Mouse (Mus musculus) CH12.LX (cell line): Measurements from ENCODE around the gene Atp8b4. TPM values are rescaled to one million over a fixed set of nuclear protein-coding genes. Genes with fewer than 3 reads are reported as not detected.

Source experiments
- DNase-seq: peaks from one replicate; pipeline ENCODE4 v3.0.0-alpha.2; 2013; ENCODE audit errors: extremely low read depth
- H3K27ac ChIP-seq: 2 replicates; pipeline ENCODE4 v1.5.1; 2012; ENCODE audit warnings: low read depth, mild to moderate bottlenecking, control low read depth, moderate library complexity; ENCODE audit not compliant: insufficient read depth
- H3K27me3 ChIP-seq: replicated peaks from 2 replicates; pipeline ENCODE3; 2012; ENCODE audit warnings: inconsistent platforms
- H3K36me3 ChIP-seq, 2 experiments: replicated peaks in 1 of 2; 2 replicates each; pipeline versions ENCODE3 to v1.6.1; 2012; ENCODE audit warnings: inconsistent platforms in 1 of 2, low read length in 1 of 2, mild to moderate bottlenecking in 1 of 2, mixed read lengths in 1 of 2, moderate library complexity in 1 of 2; ENCODE audit not compliant: control insufficient read depth in 1 of 2, insufficient read depth in 1 of 2
- H3K4me1 ChIP-seq, 2 experiments: 2 replicates each; pipeline ENCODE4 v1.6.1; 2012; ENCODE audit warnings: inconsistent platforms in 1 of 2, moderate library complexity in 1 of 2; ENCODE audit not compliant: insufficient read depth in 2 of 2, control insufficient read depth in 1 of 2
- H3K4me2 ChIP-seq: 2 replicates; pipeline ENCODE4 v1.6.1; 2012; ENCODE audit warnings: low read depth, mild to moderate bottlenecking, control low read depth; ENCODE audit not compliant: poor library complexity, insufficient read depth, severe bottlenecking
- H3K4me3 ChIP-seq, 3 experiments: fragments of 150-350 bp in 1 of 3; sonication (generic) in 1 of 3; replicated peaks in 1 of 3; 2 replicates each; pipeline versions ENCODE3 to v1.5.1; 2011 to 2012; ENCODE audit warnings: low read depth in 2 of 3, low read length in 2 of 3, mild to moderate bottlenecking in 2 of 3, moderate library complexity in 2 of 3, control low read depth in 1 of 3, improper control_type of control experiment in 1 of 3, inconsistent platforms in 1 of 3, mixed read lengths in 1 of 3; ENCODE audit not compliant: poor library complexity in 1 of 3
- H3K79me2 ChIP-seq: replicated peaks from 2 replicates; pipeline ENCODE4 v1.6.1; 2012; ENCODE audit warnings: mild to moderate bottlenecking, moderate library complexity; ENCODE audit not compliant: control insufficient read depth, poor library complexity, insufficient read depth, severe bottlenecking; ENCODE audit errors: extremely low read depth
- H3K9ac ChIP-seq: 2 replicates; pipeline ENCODE4 v1.6.1; 2012; ENCODE audit warnings: low read depth, mild to moderate bottlenecking, control low read depth, moderate library complexity; ENCODE audit not compliant: insufficient read depth
- H3K9me3 ChIP-seq: replicated peaks from 2 replicates; pipeline ENCODE3; 2012; ENCODE audit warnings: low read length, inconsistent platforms, mixed read lengths
- BHLHE40 ChIP-seq: IDR thresholded peaks from 2 replicates; pipeline ENCODE4 v1.6.1; 2011; ENCODE audit warnings: mild to moderate bottlenecking, low read depth, low read length, improper control_type of control experiment
- CHD2 ChIP-seq: IDR thresholded peaks from 2 replicates; pipeline ENCODE4 v1.6.1; 2011; ENCODE audit warnings: low read length, improper control_type of control experiment
- CTCF ChIP-seq, 2 experiments: IDR thresholded peaks in 1 of 2; conservative IDR thresholded peaks in 1 of 2; 2 replicates each; pipeline ENCODE4 v1.5.1; 2011 to 2012; ENCODE audit warnings: low read depth in 2 of 2, low read length in 2 of 2, improper control_type of control experiment in 1 of 2, inconsistent platforms in 1 of 2, mild to moderate bottlenecking in 1 of 2, moderate library complexity in 1 of 2
- EP300 ChIP-seq: IDR thresholded peaks from 2 replicates; pipeline ENCODE4 v1.6.1; 2011; ENCODE audit warnings: low read length, improper control_type of control experiment
- ETS1 ChIP-seq: conservative IDR thresholded peaks from 2 replicates; pipeline ENCODE4 v1.6.1; 2012; ENCODE audit warnings: low read depth, mild to moderate bottlenecking, inconsistent platforms, low read length, improper control_type of control experiment, moderate library complexity
- GABPA ChIP-seq: IDR thresholded peaks from 2 replicates; pipeline ENCODE4 v1.6.1; 2012; ENCODE audit warnings: low read depth, low read length, improper control_type of control experiment, inconsistent platforms; ENCODE audit not compliant: insufficient replicate concordance
- HCFC1 ChIP-seq: IDR thresholded peaks from 2 replicates; pipeline ENCODE4 v1.6.1; 2012; ENCODE audit warnings: low read depth, mild to moderate bottlenecking, inconsistent platforms, low read length, improper control_type of control experiment
- JUND ChIP-seq: conservative IDR thresholded peaks from 2 replicates; pipeline ENCODE4 v1.6.1; 2011; ENCODE audit warnings: low read depth, low read length, improper control_type of control experiment
- KAT2A ChIP-seq: IDR thresholded peaks from 2 replicates; pipeline ENCODE4 v1.6.1; 2012; ENCODE audit warnings: low read length, improper control_type of control experiment, inconsistent platforms; ENCODE audit not compliant: insufficient replicate concordance
- MAX ChIP-seq: IDR thresholded peaks from 2 replicates; pipeline ENCODE4 v1.6.1; 2011; ENCODE audit warnings: low read length, improper control_type of control experiment
- MAZ ChIP-seq: IDR thresholded peaks from 2 replicates; pipeline ENCODE4 v1.6.1; 2012; ENCODE audit warnings: low read depth, mild to moderate bottlenecking, inconsistent platforms, low read length, improper control_type of control experiment, moderate library complexity
- MEF2A ChIP-seq: IDR thresholded peaks from 2 replicates; pipeline ENCODE4 v1.6.1; 2014; ENCODE audit warnings: low read depth, mild to moderate bottlenecking, inconsistent platforms, low read length, improper control_type of control experiment, borderline replicate concordance
- MYC ChIP-seq: IDR thresholded peaks from 2 replicates; pipeline ENCODE4 v1.6.1; 2011; ENCODE audit warnings: low read depth, mild to moderate bottlenecking, improper control_type of control experiment, low read length
- NELFE ChIP-seq: IDR thresholded peaks from 2 replicates; pipeline ENCODE4 v1.6.1; 2011; ENCODE audit warnings: low read depth, low read length, improper control_type of control experiment
- PAX5 ChIP-seq: IDR thresholded peaks from 2 replicates; pipeline ENCODE4 v1.6.1; 2012; ENCODE audit warnings: low read length, inconsistent platforms, mixed read lengths
- POLR2A ChIP-seq: IDR thresholded peaks from 2 replicates; pipeline ENCODE4 v1.6.1; 2011; ENCODE audit warnings: low read depth, mild to moderate bottlenecking, improper control_type of control experiment, low read length
- RAD21 ChIP-seq: IDR thresholded peaks from 2 replicates; pipeline ENCODE4 v1.6.1; 2011; ENCODE audit warnings: low read depth, mild to moderate bottlenecking, low read length, improper control_type of control experiment, moderate library complexity
- RCOR1 ChIP-seq: conservative IDR thresholded peaks from 2 replicates; pipeline ENCODE4 v1.6.1; 2012; ENCODE audit warnings: low read depth, mild to moderate bottlenecking, inconsistent platforms, low read length, improper control_type of control experiment
- SIN3A ChIP-seq: IDR thresholded peaks from 2 replicates; pipeline ENCODE4 v1.6.1; 2012; ENCODE audit warnings: low read length, improper control_type of control experiment, inconsistent platforms
- TCF12 ChIP-seq: IDR thresholded peaks from 2 replicates; pipeline ENCODE4 v1.6.1; 2014; ENCODE audit warnings: low read depth, mild to moderate bottlenecking, inconsistent platforms, low read length, improper control_type of control experiment
- USF1 ChIP-seq: IDR thresholded peaks from 2 replicates; pipeline ENCODE4 v1.6.1; 2014; ENCODE audit warnings: low read depth, mild to moderate bottlenecking, inconsistent platforms, low read length, improper control_type of control experiment
- USF2 ChIP-seq: conservative IDR thresholded peaks from 2 replicates; pipeline ENCODE4 v1.6.1; 2011; ENCODE audit warnings: low read depth, low read length, improper control_type of control experiment
- ZC3H11A ChIP-seq: IDR thresholded peaks from 2 replicates; pipeline ENCODE4 v1.6.1; 2012; ENCODE audit warnings: low read depth, mild to moderate bottlenecking, inconsistent platforms, low read length, improper control_type of control experiment
- dilution Hi-C: fragments of 300-500 bp; cut with MboI; formaldehyde crosslinking; loops from 2 replicates; pipeline ENCODE4 v1.14.3; 2020; ENCODE audit warnings: low sequenced_read_pairs; ENCODE audit not compliant: extremely low pct_unique_long_range_greater_than_20kb, extremely low pct_ligation_motif_present
- in situ Hi-C: fragments of 300-500 bp; cut with MboI; formaldehyde crosslinking; loops from 3 replicates; pipeline ENCODE4 v1.14.3; 2019; ENCODE audit warnings: low sequenced_read_pairs, low pct_ligation_motif_present, low pct_unique_long_range_greater_than_20kb, mixed read lengths
- polyA plus RNA-seq: library from polyadenylated mRNA; unstranded; fragments of >175 nt; gene quantifications from 2 replicates; pipeline ENCODE4 v1.2.1, GENCODE M21; 2012; ENCODE audit warnings: low read depth; ENCODE audit not compliant: insufficient read length
- total RNA-seq, 2 experiments: library from RNA; depleted of rRNA; stranded (reverse); fragments of 300-350 nt in 1 of 2; fragments of >200 nt in 1 of 2; gene quantifications; 2 replicates each; pipeline ENCODE4 v1.2.3; 2012 to 2014

Gene Atp8b4
- total and polyA plus RNA-seq, 3 experiments = 0.50 to 1.9 (median 0.79) TPM

- TF ChIP-seq CTCF (conservative IDR thresholded peaks at IDR 0.05 in 1 of 2, IDR thresholded peaks at IDR 0.05 in 1 of 2; ENCODE audit: low read depth in 2 of 2, low read length in 2 of 2) (no peak), MYC (no peak), ETS1 (no peak), JUND (no peak), NELFE (no peak), PAX5 (no peak), KAT2A (no peak), ZC3H11A (no peak), TCF12 (no peak), POLR2A (no peak)
- DNase-seq = no peak
- Histone ChIP-seq H3K27ac (no peak overlapping the region), H3K79me2 (no peaks in the 10 kb centered on the region), H3K4me3 (no peak overlapping the region), H3K4me1 (0 out of 4 replicates have a peak, but pooled peaks cover 0 to 3% of the 10 kb centered on the region in 2 experiments), H3K4me2 (no peak overlapping the region), H3K9ac (no peak overlapping the region), H3K36me3 (no peaks in the 10 kb centered on the region), H3K9me3 (peaks cover 7% of the 10 kb centered on the region), H3K27me3 (no peaks in the 10 kb centered on the region)
- in situ Hi-C loops (no loop called here), dilution Hi-C loops (no loop called here)
These were observed 198.1 kb downstream of the Atp8b4 start for GRCm38 (mm10) chr2:126302381-126302780.

DNA sequence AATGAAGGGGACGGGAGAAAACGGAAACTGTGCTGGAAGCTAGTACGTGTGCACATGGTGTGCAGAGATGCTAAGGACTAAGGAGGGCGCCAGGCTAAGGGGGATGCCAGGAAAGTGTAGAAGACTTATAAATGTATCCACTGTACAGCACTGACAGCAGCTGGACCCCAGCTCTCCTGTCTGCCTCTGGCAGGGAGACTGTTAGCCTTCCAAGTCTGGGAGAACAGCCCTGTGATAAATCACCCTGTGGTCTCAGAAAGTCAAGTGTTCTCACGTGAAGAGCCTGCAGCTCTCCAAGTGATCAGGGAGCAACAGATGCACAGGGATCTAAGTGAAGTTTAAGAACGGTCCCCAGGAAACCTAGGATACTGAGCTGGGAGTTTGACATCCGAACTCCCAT lies 209.8 kb downstream of the Atp8b4 start:
- Histone ChIP-seq H3K4me2 (no peak overlapping the region), H3K9me3 (no peaks in the 10 kb centered on the region), H3K4me1 (no peaks in the 10 kb centered on the region), H3K27ac (no peak overlapping the region), H3K4me3 (no peak overlapping the region), H3K36me3 (no peaks in the 10 kb centered on the region), H3K27me3 (no peaks in the 10 kb centered on the region), H3K9ac (no peak overlapping the region), H3K79me2 (no peaks in the 10 kb centered on the region)
- in situ Hi-C loops = no loop called here
- DNase-seq = no peak
- dilution Hi-C loops = no loop called here
- TF ChIP-seq BHLHE40 (no peak), RAD21 (no peak), KAT2A (no peak), POLR2A (no peak), USF2 (no peak), GABPA (no peak), MEF2A (no peak), ZC3H11A (no peak), SIN3A (no peak), EP300 (no peak), MAZ (no peak), MAX (no peak), CTCF (conservative IDR thresholded peaks at IDR 0.05 in 1 of 2, IDR thresholded peaks at IDR 0.05 in 1 of 2; ENCODE audit: low read depth in 2 of 2, low read length in 2 of 2) (no peak), CHD2 (no peak), HCFC1 (no peak), ETS1 (no peak), RCOR1 (no peak), PAX5 (no peak), USF1 (no peak)
